Mouse (Mus musculus): Measurements from ENCODE around the gene 4930539E08Rik. TPM values are rescaled to one million over a fixed set of nuclear protein-coding genes. Genes with fewer than 3 reads are reported as not detected.
A peak's percentile ranks its signal among the peaks of the same experiment; 100 is the strongest.

Gene 4930539E08Rik
- polyA plus RNA-seq (2011; ENCODE audit: insufficient read depth, insufficient read length, low replicate concordance, missing spikeins): 0.29 TPM in 1 of 2 replicates, not detected in the other

DNA sequence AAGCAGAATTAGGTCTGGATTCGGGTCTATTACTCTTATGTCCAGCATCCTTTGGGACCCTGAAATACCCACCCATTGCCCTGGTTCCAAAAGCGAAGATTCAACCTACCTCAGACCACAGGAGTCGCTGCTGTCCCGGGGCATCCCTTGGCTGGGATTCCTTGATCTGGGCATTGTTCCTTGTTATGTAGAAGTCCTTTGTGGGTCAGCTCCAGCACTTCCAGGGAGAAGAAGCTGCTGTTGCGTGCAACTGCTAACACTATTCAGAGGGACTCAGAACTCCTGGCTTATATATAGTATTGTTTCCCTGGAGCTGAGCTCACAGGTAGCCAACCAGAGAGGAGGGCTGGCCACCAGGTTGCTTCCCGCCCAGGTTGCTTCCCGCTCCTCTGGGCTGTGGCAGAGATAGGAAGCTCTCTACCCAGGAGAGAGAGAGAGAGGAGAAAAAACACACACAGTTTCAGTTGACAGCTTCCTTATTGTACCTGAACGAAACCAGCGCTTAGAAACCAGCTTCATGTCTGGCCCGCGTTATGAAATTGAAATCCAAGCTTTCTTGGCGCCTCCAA is at the start of gene 4930539E08Rik:
Gene 4930539E08Rik (minus strand): TSS at position 265 of the 569 bp plus-strand sequence.
- no peak within 1 kb of the TSS for H3K27ac ChIP-seq (ENCODE audit: control insufficient read depth, insufficient read depth, low read depth, low read length, poor library complexity)
- no peak for TF ChIP-seq POLR2A (IDR thresholded peaks at IDR 0.05; ENCODE audit: borderline replicate concordance, control insufficient read depth, low read depth, low read length)
- no peak for TF ChIP-seq CTCF (IDR thresholded peaks at IDR 0.05; ENCODE audit: control insufficient read depth, insufficient read depth, low read length)
- WGBS: 76% methylated on average over 12 of the region's 12 CpGs
- H3K4me1 ChIP-seq (ENCODE audit: control insufficient read depth, insufficient read depth, low read length): no peaks in the 10 kb centered on the region
- no peak within 1 kb of the TSS for H3K4me3 ChIP-seq (replicated peaks; ENCODE audit: control insufficient read depth, low read depth, low read length)

DNA sequence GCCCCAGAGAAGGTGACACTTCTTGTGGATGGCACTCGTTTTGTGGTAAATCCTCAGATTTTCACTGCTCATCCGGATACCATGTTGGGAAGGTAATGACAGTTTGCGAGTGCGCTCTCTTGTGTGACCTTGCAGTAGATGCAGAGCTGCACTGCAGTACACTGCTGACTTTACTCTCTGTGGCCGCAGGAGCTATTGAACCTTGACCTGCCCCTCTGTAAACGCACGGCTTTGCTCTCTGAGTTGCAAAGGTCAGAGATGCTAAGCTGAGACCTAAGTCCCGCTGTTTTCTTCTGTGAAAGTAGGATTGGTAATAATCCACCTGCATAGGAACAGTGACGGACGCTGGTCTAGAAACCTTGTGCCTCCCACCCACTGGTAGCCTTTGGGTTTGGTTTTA is 46.5 kb upstream of the 4930539E08Rik start:
- H3K4me3 ChIP-seq (replicated peaks; ENCODE audit: control insufficient read depth, low read depth, low read length): no peak overlapping the region
- no peak for TF ChIP-seq CTCF (IDR thresholded peaks at IDR 0.05; ENCODE audit: control insufficient read depth, insufficient read depth, low read length)
- TF ChIP-seq POLR2A (IDR thresholded peaks at IDR 0.05; ENCODE audit: borderline replicate concordance, control insufficient read depth, low read depth, low read length): no peak
- 89% methylated on average over 10 of the region's 10 CpGs for WGBS

DNA sequence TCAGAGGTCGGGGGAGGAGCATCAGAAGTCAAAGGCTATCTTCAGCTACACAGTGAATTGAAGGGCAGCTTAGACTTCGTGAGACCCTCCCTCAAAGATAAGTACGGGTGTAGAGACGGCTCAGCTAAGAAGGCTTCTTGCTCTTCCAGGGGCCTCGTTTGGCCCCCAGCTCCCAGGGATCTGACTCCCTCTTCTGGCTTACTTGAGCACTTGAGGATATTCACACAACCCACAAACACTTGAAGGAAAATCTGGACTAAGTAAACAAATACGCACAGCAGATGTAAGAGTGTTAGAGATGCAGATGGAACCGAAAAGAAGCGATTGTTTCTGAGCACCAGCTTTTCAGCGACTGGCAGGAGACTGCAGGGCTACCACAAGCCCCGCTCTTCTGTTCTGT is 45.5 kb upstream of the 4930539E08Rik start:
- 92% methylated on average over 10 of the region's 10 CpGs for WGBS
- no peaks in the 10 kb centered on the region; the same call in 1 of the 2 replicates for H3K4me1 ChIP-seq (ENCODE audit: control insufficient read depth, insufficient read depth, low read length)
- H3K4me3 ChIP-seq (replicated peaks; ENCODE audit: control insufficient read depth, low read depth, low read length): no peak overlapping the region
- no peak overlapping the region for H3K27ac ChIP-seq (ENCODE audit: control insufficient read depth, insufficient read depth, low read depth, low read length, poor library complexity)
- no peak for TF ChIP-seq POLR2A (IDR thresholded peaks at IDR 0.05; ENCODE audit: borderline replicate concordance, control insufficient read depth, low read depth, low read length)
- TF ChIP-seq CTCF (IDR thresholded peaks at IDR 0.05; ENCODE audit: control insufficient read depth, insufficient read depth, low read length): no peak

More for the DNA sequence above, 46.5 kb upstream of the 4930539E08Rik start:
- no peak overlapping the region for H3K27ac ChIP-seq (ENCODE audit: control insufficient read depth, insufficient read depth, low read depth, low read length, poor library complexity)
- H3K4me1 ChIP-seq (ENCODE audit: control insufficient read depth, insufficient read depth, low read length): no peaks in the 10 kb centered on the region; the same call in 1 of the 2 replicates

DNA sequence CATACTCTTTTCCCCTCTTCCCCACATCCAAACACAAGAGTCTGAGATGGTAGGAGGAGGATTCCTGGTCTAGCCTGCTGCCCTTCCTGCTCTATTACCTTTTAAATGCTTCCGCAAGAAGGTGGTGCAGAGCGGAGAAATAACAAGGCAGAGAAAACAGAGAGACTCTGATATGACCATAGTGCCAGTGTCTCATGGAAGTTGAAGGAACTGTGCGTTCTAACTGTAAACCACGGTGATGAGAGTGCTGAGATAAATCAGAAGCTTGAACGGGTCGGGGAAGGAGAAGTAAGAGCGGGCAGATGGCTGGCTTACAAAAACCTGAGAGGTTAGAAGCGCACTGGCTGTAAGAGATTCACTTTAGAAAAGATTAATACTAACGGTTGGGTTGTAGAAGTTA is 39.3 kb upstream of the 4930539E08Rik start:
- Histone ChIP-seq H3K27ac (ENCODE audit: control insufficient read depth, insufficient read depth, low read depth, low read length, poor library complexity) (peak overlapping the region; percentile 46), H3K4me1 (ENCODE audit: control insufficient read depth, insufficient read depth, low read length) (peaks cover 3% of the 10 kb centered on the region; the same call in 1 of the 2 replicates), H3K4me3 (replicated peaks; ENCODE audit: control insufficient read depth, low read depth, low read length) (peak overlapping the region; percentile 59)
- WGBS: 32% methylated on average over 9 of the region's 9 CpGs
- TF ChIP-seq CTCF (IDR thresholded peaks at IDR 0.05; ENCODE audit: control insufficient read depth, insufficient read depth, low read length) (no peak), POLR2A (IDR thresholded peaks at IDR 0.05; ENCODE audit: borderline replicate concordance, control insufficient read depth, low read depth, low read length) (no peak)

DNA sequence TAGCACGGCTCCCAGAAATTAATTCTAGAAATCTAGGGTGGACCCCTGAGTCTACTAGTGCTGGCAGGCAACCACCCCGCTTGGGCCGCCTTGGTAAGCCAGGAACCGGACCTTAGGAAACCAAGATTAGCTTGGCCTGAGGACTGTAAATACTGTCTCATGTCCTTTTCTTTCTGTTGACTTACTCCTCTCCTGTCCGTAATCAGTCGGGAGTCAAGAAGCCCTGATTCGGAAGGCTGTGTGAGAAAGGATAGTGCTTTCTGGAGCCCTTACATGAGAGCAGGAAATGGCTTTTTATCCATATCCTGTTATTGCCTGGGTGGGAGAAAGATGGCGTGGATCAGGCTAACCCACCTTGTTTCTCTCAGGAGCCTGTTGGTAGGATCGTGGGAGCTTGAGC is 38.1 kb upstream of the 4930539E08Rik start:
- WGBS: under 1% methylated on average over 9 of the region's 9 CpGs
- peak overlapping the region; percentile 82 for H3K4me3 ChIP-seq (replicated peaks; ENCODE audit: control insufficient read depth, low read depth, low read length)
- H3K27ac ChIP-seq (ENCODE audit: control insufficient read depth, insufficient read depth, low read depth, low read length, poor library complexity): peak overlapping the region; percentile 31
- TF ChIP-seq POLR2A (IDR thresholded peaks at IDR 0.05; ENCODE audit: borderline replicate concordance, control insufficient read depth, low read depth, low read length) (no peak), CTCF (IDR thresholded peaks at IDR 0.05; ENCODE audit: control insufficient read depth, insufficient read depth, low read length) (no peak)
- peaks cover 3% of the 10 kb centered on the region; the same call in 1 of the 2 replicates for H3K4me1 ChIP-seq (ENCODE audit: control insufficient read depth, insufficient read depth, low read length)

DNA sequence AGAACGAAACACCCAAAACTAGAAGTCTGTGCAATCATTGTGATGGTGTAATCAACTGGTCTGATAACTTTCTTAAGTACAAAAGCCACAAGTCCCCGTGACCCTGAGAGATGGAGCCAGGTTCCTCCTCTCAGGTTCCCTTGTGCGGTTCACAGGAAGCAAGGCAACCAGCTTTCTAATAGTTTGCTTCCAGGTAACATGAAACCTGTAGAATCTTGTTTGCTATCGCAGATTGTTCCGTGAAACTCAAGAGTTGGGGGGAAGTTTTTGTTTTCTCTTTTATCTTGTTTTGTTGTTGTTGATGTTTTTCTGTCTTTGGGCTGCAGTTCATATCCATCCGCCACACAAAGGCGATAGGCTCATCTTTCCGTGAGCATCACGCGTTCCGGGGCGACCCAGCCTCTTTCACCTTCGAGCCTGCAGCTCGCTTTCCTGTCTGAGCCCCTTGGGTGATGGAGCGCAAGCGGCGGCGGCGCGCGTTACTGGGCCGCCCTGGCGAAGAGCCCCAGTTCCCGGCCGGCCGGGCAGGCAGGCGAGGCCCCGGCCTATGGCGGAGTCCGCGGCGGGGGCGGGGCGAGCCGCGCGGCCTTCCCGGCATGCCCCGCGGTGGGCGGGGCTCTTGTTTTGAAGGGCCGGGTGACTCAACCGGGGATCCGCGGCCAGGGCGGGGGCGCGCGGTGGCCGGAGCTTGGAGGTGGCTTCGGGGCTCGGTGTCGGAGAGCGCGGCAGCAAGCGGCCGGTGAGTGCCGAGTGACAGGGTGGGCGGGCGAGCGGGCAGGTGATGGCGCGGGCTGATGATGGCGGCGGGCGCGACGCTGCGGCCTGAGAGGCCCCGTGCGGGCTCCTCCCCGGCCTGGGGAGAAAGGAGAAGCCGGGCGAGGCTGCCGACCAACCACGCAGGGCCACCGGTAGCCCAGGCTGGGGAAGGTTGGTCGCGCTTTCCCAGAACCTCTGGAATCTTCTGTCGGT is 37.0 kb upstream of the 4930539E08Rik start, which contains the start of gene Kctd20:
Gene Kctd20 (plus strand): TSS at position 120 of the 969 bp plus-strand sequence.
- TF ChIP-seq POLR2A (IDR thresholded peaks at IDR 0.05; ENCODE audit: borderline replicate concordance, control insufficient read depth, low read depth, low read length) (peak; percentile 95), CTCF (IDR thresholded peaks at IDR 0.05; ENCODE audit: control insufficient read depth, insufficient read depth, low read length) (no peak)
- H3K4me3 ChIP-seq (replicated peaks; ENCODE audit: control insufficient read depth, low read depth, low read length): peak within 1 kb of the TSS; percentile 82
- under 1% methylated on average over 78 of the region's 80 CpGs for WGBS
- peak within 1 kb of the TSS; percentile 100 for H3K27ac ChIP-seq (ENCODE audit: control insufficient read depth, insufficient read depth, low read depth, low read length, poor library complexity)
- peaks cover 3% of the 10 kb centered on the region; the same call in 1 of the 2 replicates for H3K4me1 ChIP-seq (ENCODE audit: control insufficient read depth, insufficient read depth, low read length)

DNA sequence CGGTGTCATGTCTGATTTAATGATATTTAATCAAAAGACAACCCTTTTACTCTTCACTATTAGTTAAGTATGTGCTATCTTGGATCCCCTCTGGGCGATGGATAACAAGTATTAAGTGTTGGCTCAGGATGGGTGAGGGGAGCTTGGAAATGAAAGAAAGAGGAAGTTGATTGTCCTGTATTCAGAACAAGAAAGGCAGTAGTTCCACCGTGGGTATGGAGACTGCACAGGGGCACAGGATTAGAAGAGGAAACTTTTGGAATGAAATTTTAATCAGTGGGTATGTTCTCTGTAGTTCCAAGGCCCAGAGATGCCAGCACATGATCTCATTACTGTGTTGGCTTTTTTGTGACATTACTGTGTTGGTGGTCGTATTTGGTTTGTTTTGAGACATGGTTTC is 35.6 kb upstream of the 4930539E08Rik start:
- Histone ChIP-seq H3K27ac (ENCODE audit: control insufficient read depth, insufficient read depth, low read depth, low read length, poor library complexity) (no peak overlapping the region; the same call in 1 of the 2 replicates), H3K4me1 (ENCODE audit: control insufficient read depth, insufficient read depth, low read length) (peaks cover 3% of the 10 kb centered on the region; the same call in 1 of the 2 replicates), H3K4me3 (replicated peaks; ENCODE audit: control insufficient read depth, low read depth, low read length) (no peak overlapping the region)
- TF ChIP-seq CTCF (IDR thresholded peaks at IDR 0.05; ENCODE audit: control insufficient read depth, insufficient read depth, low read length) (no peak), POLR2A (IDR thresholded peaks at IDR 0.05; ENCODE audit: borderline replicate concordance, control insufficient read depth, low read depth, low read length) (no peak)
- 32% methylated on average over 4 of the region's 4 CpGs for WGBS

DNA sequence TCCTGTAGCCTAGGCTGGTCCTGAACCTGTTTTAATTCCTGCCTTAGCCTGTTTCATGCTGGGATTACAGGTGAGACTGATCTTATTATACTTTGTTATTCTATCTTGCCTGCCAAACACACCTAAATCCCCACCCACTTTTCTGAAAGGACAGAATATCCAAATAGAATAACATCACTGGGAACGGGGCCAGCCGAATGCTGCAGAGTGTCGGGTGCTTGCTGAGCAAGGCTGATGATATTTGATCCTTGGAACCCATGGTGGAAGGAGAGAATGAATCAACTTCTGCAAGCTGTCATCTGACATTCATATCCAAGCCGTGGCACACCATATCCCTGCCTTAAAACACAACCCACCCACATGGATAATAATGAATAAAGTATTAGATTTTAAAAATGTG is 33.5 kb upstream of the 4930539E08Rik start:
- TF ChIP-seq POLR2A (IDR thresholded peaks at IDR 0.05; ENCODE audit: borderline replicate concordance, control insufficient read depth, low read depth, low read length) (no peak), CTCF (IDR thresholded peaks at IDR 0.05; ENCODE audit: control insufficient read depth, insufficient read depth, low read length) (no peak)
- peaks cover 1% of the 10 kb centered on the region; the same call in 1 of the 2 replicates for H3K4me1 ChIP-seq (ENCODE audit: control insufficient read depth, insufficient read depth, low read length)
- no peak overlapping the region for H3K27ac ChIP-seq (ENCODE audit: control insufficient read depth, insufficient read depth, low read depth, low read length, poor library complexity)
- H3K4me3 ChIP-seq (replicated peaks; ENCODE audit: control insufficient read depth, low read depth, low read length): no peak overlapping the region
- 82% methylated on average over 4 of the region's 4 CpGs for WGBS

Measured in bone marrow, adult 2 months (tissue).